In the genomic region with DNA sequence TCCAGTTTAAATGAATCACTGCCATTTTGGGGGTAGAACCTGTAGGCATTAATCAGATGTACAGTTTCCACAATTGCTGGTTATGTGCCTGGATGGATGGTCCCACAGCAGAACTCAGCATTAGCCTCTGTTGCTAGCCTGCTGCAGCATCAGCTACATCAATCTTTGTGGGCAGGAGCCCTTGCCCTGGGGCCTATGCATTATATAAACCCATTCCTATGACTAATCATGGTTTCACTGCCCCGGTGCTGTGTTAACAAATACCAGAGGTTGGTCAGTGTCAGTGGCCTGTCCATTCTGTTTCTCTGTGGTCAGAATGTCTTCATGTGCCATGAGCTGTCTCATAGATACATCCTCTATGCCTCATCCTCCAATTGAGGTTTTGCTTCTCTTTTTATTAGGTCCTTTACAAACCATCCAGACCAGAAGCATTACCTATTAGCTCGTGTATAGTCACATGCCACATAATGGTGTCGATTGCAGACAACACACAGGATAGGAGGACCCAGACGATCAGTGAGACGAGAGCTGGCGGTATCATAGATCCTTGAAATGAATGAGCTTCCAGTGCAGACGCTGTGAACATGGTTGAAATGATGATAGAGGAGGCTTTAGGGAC, we compare ENCODE assay signal across 24 mouse cellular contexts. TPM values are rescaled to one million over a fixed set of nuclear protein-coding genes. Genes with fewer than 3 reads are reported as not detected.
"Had no signal": no experiment of that assay in that cellular context is flagged by ENCODE, and none has a peak within 500 bp of the region (broad histone marks: within the 10 kb centered on the region; RNA-seq: fewer than 3 reads in every experiment).

No protein-coding gene starts in this region.

- H3K36me3 ChIP-seq: limb, embryonic 10.5 days; limb, embryonic 13.5 days; liver, embryonic 12.5 days; liver, embryonic 15.5 days; lung, embryonic 15.5 days; midbrain, embryonic 10.5 days; midbrain, embryonic 13.5 days; neural tube, embryonic 12.5 days; neural tube, embryonic 15.5 days had no signal

- H3K4me1 ChIP-seq: limb, embryonic 10.5 days; limb, embryonic 13.5 days; liver, embryonic 12.5 days; liver, embryonic 15.5 days; megakaryocyte, embryonic 14.5 days; midbrain, embryonic 10.5 days; midbrain, embryonic 13.5 days; neural tube, embryonic 12.5 days; neural tube, embryonic 15.5 days had no signal

- H3K9me3 ChIP-seq: limb, embryonic 10.5 days; limb, embryonic 13.5 days; liver, embryonic 12.5 days; liver, embryonic 15.5 days; lung, embryonic 15.5 days; megakaryocyte, embryonic 14.5 days; midbrain, embryonic 10.5 days; midbrain, embryonic 13.5 days; neural tube, embryonic 12.5 days; neural tube, embryonic 15.5 days had no signal

- H3K27ac ChIP-seq: limb, embryonic 10.5 days; limb, embryonic 13.5 days; liver, embryonic 12.5 days; liver, embryonic 15.5 days; lung, embryonic 15.5 days; midbrain, embryonic 10.5 days; midbrain, embryonic 13.5 days; neural tube, embryonic 12.5 days; neural tube, embryonic 15.5 days; stomach, postnatal 0 days had no signal

- H3K4me3 ChIP-seq: limb, embryonic 10.5 days; limb, embryonic 13.5 days; liver, embryonic 12.5 days; liver, embryonic 15.5 days; lung, embryonic 15.5 days; megakaryocyte, embryonic 14.5 days; midbrain, embryonic 10.5 days; midbrain, embryonic 13.5 days; neural tube, embryonic 12.5 days; neural tube, embryonic 15.5 days had no signal

- ATAC-seq: liver, embryonic 12.5 days; midbrain, embryonic 13.5 days; midbrain, embryonic 16.5 days had no signal

- H3K9ac ChIP-seq: limb, embryonic 13.5 days; liver, embryonic 12.5 days; liver, embryonic 15.5 days; lung, embryonic 15.5 days; midbrain, embryonic 13.5 days; neural tube, embryonic 12.5 days; neural tube, embryonic 15.5 days had no signal

- DNase-seq: kidney, adult 9 months; kidney, postnatal 14 days; kidney, postnatal 4 days; liver; lung, adult 18-20 months; right cerebral cortex, adult 18-20 months; right cerebral cortex, postnatal 14 days; right cerebral cortex, postnatal 4 days; thymus, postnatal 25 days had no signal

- H3K4me2 ChIP-seq: limb, embryonic 13.5 days; liver, embryonic 12.5 days; liver, embryonic 15.5 days; lung, embryonic 15.5 days; midbrain, embryonic 13.5 days; neural tube, embryonic 12.5 days; neural tube, embryonic 15.5 days had no signal

- H3K27me3 ChIP-seq: limb, embryonic 13.5 days; liver, embryonic 12.5 days; liver, embryonic 15.5 days; lung, embryonic 15.5 days; midbrain, embryonic 13.5 days; neural tube, embryonic 12.5 days; neural tube, embryonic 15.5 days had no signal

RNA-seq across cellular contexts. Expression of gene Ccl11, which starts 9.4 kb away (rescaled TPM):
- polyA plus RNA-seq: limb, embryonic 10.5 days; midbrain, embryonic 10.5 days; midbrain, embryonic 13.5 days had no signal

RNA-seq across cellular contexts. Expression of gene Ccl7, which starts 21.6 kb away (rescaled TPM):
- polyA plus RNA-seq: limb, embryonic 10.5 days had no signal

RNA-seq across cellular contexts. Expression of gene Gm17268, which starts 28.7 kb away (rescaled TPM):
- polyA plus RNA-seq: kidney, embryonic 16.5 days; limb, embryonic 10.5 days; limb, embryonic 13.5 days; liver, embryonic 12.5 days; liver, embryonic 15.5 days; lung, embryonic 15.5 days; midbrain, embryonic 10.5 days; midbrain, embryonic 13.5 days; midbrain, embryonic 16.5 days; neural tube, embryonic 12.5 days; neural tube, embryonic 15.5 days; stomach, embryonic 14.5 days; stomach, postnatal 0 days; thymus, postnatal 0 days had no signal

RNA-seq across cellular contexts. Expression of gene Ccl2, which starts 31.7 kb away (rescaled TPM):
- polyA plus RNA-seq: limb, embryonic 10.5 days had no signal

RNA-seq across cellular contexts. Expression of gene Ccl12, which starts 34.6 kb away (rescaled TPM):
- polyA plus RNA-seq: limb, embryonic 10.5 days; midbrain, embryonic 10.5 days had no signal
